Mouse (Mus musculus): ENCODE data around the gene Alg3.

The Alg3 gene

GRCm38 (mm10) chr16:20611357-20612227, at the start of gene Alg3, which contains the start of the genes Eef1akmt4 and Gm49333:
TSS of gene Alg3 (minus strand) at chr16:20611735.
TSS of gene Eef1akmt4 (plus strand) at chr16:20611593.
TSS of gene Gm49333 (plus strand) at chr16:20611610.
- DNase-seq = peak; percentile 83

DNA sequence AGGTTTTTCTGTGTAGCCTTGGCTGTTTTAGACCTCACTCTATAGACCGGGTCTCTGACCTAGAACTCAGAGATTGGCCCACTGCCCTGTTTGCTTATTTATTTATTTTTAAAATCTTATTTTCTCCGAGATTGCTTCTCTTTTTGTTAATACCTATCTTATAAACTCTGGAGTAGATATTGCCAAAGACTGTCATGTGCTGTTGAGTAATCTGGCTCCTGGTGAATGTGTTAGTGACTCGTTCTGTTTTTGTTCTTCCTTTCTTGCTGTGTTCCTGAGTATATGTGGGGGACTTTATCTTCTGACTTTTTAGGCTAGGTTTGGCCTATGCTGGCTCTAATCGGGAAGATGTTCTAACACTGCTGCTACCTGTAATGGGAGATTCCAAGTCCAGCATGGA, 46.1 kb upstream of the Alg3 start:
- no peak for DNase-seq

GRCm38 (mm10) chr16:20653315-20653714, 41.8 kb upstream of the Alg3 start:
- DNase-seq = no peak

DNA sequence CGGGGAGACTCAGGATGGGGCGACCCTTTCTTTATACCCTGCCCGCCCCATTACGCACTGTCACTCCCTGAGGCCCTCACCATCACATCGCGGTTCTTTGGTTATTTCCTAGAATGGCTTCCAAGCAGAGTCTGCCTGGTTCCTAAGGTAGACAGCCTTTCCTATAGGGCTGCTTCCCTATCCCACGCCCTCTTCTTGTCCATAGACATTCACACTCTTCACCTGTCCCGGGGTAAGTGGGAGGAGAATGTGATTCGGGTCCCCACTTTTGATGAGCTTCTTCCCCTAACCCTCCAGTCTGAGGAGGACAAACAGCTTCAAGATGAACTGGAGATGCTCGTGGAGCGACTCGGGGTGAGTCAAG, 40.4 kb upstream of the Alg3 start:
- DNase-seq = no peak

- DNase-seq = peak; percentile 95
Measured at GRCm38 (mm10) chr16:20651076-20651946, 39.8 kb upstream of the Alg3 start, which contains the start of gene Psmd2. TSS of gene Psmd2 (plus strand) at chr16:20651652.

DNA sequence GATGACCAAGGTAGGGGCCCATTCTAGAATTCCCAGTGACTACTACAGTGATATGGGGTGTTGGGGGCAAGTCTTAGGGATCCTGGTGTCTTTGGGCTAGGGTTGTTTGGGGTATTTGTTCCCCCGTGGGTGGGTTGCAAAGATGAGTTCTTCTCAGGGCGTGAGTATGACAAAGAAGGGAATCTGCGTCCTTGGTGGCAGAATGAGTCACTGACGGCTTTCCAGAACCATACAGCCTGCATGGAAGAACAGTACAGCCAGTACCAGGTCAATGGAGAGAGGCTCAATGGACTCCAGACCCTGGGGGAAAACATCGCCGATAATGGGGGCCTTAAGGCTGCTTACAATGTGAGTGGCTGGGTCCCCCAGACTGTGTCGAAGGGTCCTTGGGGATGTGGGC, 32.4 kb upstream of the Alg3 start:
- no peak for DNase-seq

GRCm38 (mm10) chr16:20642161-20642560, 30.6 kb upstream of the Alg3 start:
- peak; percentile 65 for DNase-seq

GRCm38 (mm10) chr16:20638367-20638766, 26.8 kb upstream of the Alg3 start:
- DNase-seq = no peak

- no peak for DNase-seq
Measured at GRCm38 (mm10) chr16:20637410-20637809, 25.9 kb upstream of the Alg3 start.

DNA sequence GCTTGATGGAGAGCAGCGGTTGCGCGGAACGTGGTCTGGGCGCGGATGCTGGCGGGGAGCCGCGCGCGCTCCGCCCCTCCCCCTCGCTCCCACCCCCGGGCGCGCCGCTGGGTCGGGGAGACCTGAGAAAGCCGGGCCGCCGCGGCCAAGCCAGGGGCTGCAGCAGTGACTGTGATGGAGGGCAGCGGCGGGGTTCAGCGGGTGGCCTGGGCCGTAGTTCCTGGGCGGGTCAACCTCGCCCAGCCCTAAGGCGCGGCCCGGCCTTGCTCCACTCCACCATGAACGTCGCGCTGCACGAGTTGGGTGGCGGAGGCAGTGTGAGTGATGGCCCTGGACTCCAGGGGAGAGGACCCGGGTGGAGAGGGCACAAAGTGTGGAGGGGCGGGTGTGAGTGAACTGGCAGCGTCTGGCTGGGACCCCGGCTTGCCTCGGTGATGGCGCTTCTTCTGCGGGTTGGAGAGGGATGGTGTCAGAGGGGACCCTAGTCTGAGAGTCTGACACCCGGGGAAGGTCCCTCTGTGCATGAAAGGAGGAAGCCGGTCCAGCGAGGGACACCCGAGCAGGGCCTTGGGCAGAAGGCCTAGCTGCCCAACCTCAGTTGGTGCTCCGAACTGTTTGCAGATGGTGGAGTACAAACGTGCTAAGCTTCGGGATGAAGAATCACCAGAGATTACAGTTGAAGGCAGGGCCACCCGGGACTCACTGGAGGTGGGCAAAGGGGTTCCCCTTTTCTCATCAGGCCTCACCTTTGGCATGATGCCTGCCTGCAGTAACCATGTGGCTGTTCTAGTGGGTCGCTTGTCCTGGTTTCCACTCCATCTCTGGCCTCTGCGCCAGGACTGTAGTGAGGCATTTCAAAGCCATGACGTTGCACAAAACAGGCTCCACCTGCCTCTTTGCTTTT, 18.4 kb upstream of the Alg3 start, which contains the start of gene Ece2:
TSS of gene Ece2 (plus strand) at position 98 of the 904 bp plus-strand sequence.
- peak; percentile 67 for DNase-seq

- no peak for DNase-seq
Measured at GRCm38 (mm10) chr16:20628871-20629391, 17.4 kb upstream of the Alg3 start.

DNA sequence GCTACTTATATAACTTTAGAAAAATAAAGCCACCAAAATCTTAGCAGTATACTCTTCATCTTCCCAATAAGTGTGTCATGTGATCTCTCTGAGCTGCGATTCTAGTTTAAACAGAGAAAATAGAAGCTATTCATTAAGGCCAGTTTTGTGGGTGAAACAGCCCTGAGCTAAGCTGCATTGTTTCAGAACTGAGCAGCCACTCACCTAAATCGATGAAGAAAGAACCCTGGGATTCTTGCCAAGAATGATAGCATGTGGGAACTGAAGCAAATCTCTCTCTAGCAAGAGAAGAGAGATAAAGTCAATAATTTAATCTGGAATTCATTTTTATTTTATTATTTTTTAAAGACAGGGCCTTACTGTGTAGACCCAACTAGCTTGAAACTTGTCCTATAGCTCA, 11.7 kb upstream of the Alg3 start:
- no peak for DNase-seq

DNA sequence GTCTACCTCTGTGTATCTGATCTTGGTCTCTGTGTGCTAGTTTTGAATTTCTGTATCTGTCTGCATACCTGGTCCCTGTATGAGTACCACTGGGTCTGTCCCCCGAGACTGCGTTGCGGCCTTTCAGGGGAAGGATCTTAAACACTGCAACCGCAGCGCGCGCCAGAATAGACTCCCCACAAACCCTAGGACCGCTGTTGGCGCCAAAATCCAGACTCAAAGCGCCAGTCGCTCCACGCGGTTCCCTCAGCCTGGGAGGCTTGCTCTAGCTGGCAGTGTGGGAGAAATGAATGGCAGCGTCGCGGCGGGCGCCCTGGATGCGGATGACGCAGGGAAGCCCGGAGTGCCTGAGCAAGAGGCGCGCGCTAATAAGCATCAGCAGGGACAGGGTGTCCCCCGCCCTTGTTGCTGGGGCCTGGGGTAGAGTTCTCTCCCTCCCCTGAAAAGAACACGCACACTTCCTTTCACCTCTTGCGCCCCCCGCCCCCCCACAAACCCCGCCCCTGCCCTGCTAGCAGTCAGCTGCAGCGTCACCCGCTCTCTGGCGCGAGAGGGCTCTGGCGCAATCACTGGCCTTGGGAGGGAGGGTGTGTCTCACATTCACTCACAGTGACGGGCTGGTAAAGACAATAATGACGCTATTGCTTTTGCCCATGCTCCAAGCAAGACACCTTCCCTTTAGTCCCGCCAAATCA, 10.6 kb upstream of the Alg3 start:
- peak; percentile 84 for DNase-seq

DNA sequence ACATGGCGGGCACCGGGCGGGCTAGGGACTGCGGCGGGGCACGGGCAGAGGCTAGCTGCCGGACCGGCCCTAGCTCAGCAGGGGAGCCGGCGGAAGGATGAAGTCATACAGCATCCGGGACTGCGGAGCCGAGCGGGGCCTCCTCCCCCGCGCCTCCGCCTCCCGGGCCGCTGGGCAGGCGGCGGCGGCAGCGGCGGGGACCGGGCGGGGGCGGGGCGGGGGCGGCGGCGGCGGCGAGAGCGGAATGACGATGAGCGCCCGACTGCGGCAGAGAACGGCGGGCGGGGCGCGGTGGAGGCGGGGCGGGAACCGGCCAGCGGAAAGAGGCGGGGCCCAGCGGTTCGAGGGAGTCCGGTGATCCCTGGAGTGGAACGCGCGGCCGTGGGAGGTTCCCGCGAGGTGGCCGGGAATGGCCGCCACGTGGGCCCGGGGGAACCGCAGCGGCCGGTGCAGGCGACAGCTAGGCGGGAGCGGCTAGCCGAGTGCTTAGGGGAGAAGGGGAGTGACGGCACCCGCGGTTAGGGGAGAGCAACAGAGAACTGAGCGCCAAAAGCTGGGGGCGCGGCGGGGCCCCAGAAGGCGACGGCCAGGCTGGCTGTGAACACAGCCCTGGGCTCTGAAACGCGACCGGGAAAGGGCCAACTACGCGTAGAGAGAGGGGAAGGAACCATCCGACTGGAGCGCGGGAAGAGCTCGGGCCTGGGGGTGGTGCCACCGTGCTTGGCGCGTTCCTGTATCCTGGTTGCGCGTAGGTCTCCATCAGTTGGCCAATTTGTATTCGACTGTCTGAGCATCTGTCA, 9.9 kb upstream of the Alg3 start, which contains the start of gene Camk2n2:
TSS of gene Camk2n2 (minus strand) at position 97 of the 800 bp plus-strand sequence.
- DNase-seq = peak; percentile 88

DNA sequence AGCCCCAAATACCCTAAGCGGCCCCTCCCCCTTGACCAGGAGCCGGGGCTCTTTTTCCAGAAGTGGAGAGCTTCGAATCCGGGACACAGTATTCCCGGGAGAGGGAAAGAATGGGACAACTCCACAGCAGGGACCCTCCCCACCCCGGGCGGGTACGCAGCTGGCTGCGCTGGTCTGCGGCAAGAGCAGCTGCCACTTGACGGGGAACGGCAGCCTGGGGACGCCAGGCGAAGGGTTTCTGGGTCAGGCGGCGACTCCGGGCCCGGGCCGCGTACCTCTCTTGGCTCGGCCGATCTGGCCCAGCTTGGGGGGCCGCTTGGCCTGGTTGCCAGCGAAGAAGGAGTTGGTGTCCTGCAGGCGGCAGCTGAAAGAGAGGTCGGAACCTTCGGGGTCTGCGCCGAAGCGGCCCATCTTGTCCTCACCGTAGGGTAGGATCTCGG, 9.2 kb upstream of the Alg3 start:
- DNase-seq = no peak

DNA sequence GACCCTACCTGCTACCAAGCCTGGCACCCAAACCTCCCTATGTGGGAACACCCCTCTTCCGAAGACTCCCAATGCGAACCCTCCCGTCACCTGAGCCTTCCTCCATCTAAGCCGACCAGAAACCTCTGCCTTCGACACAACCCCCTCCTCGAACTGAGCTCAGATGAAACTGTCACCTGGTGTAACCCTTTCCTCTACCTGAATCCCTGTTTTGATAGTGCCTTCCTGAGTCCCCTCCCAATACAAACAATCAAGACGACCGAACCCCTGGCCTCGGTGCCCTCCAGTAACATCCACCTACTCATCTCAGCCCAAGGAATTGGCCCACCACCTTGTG, 8.8 kb upstream of the Alg3 start:
- DNase-seq = peak; percentile 61

DNA sequence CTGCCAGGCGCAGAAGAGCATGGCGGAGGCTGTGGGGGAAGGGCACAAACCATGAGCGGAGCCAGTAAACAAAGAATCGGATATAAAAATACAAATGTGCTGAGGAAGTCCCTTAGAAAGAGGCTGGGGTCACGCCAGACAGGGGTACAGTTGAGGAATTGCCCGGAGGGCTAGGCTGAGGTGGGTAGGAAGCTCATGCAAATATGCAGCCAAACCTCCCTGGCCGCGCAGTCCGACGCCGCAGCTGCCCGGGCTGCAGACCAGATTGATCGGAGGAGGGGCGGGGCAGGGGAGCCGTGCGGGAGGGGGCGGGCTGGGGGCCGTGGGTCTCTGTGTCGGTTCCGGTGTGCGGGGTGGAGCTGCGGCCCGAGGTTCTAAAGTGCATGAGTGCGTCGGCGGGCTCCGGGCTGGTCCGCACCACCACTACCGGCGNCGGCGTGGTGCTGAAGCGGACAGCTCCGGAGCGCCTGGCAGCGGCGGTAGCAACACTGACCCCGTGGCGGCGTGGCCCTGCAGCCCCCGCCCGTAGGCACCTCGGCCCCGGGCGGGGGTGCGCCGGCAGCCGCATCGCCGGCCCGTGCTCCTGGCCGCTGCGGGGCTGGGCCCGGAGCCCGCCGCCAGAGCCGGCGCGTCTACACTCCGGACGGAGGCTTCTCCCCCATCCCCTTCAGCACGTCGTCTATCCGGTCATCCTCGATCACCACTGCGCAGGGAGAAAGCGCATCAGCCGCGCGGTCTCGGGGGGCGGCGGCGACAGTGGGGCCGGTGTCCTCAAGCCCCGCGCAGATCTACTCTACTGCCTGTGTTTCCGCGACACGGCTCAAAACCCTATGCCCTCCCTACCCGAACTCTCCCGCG, 8.2 kb upstream of the Alg3 start:
- DNase-seq = peak; percentile 62

GRCm38 (mm10) chr16:20610501-20611356, 806 bp downstream of the Alg3 start:
- peak; percentile 68 for DNase-seq

GRCm38 (mm10) chr16:20604705-20605104, 6.8 kb downstream of the Alg3 start:
- DNase-seq = no peak
